Mouse (Mus musculus): Measurements from ENCODE around the gene Dhrs1. TPM values are rescaled to one million over a fixed set of nuclear protein-coding genes. Genes with fewer than 3 reads are reported as not detected.

Dhrs1 gene
- total and polyA plus RNA-seq, 2 experiments from 2014 or later, result 70.4 to 83.3 TPM

- DNase-seq (peak; percentile 95), ATAC-seq (peak; percentile 97)
- TF ChIP-seq CTCF (IDR thresholded peaks at IDR 0.05; ENCODE audit: low read depth), result peak; percentile 98
- Histone ChIP-seq H3K36me3 (ENCODE audit: insufficient read depth) (peaks cover 22% of the 10 kb centered on the region), H3K4me1 (ENCODE audit: insufficient read depth) (no peaks in the 10 kb centered on the region), H3K27me3 (ENCODE audit: insufficient read depth, low read length) (no peaks in the 10 kb centered on the region), H3K9ac (peak within 1 kb of the TSS; percentile 76), H3K4me2 (ENCODE audit: low read depth) (peak within 1 kb of the TSS; percentile 78), H3K27ac (ENCODE audit: low read depth, low read length) (peak within 1 kb of the TSS; percentile 79), H3K9me3 (ENCODE audit: low read length) (no peaks in the 10 kb centered on the region), H3K4me3 (ENCODE audit: low read depth, low read length) (peak within 1 kb of the TSS; percentile 57)
- under 1% methylated on average over 50 of the region's 50 CpGs for WGBS
These were observed 23.6 kb downstream of the Dhrs1 start, which contains the start of gene Rabggta for GRCm38 (mm10) chr14:55721700-55722437. Gene Rabggta (minus strand): TSS chr14:55722263.

GRCm38 (mm10) chr14:55721076-55721475 is 24.4 kb downstream of the Dhrs1 start:
- Histone ChIP-seq H3K9ac (peak overlapping the region; percentile 76), H3K27ac (ENCODE audit: low read depth, low read length) (peak overlapping the region; percentile 79; the same call in 1 of the 2 replicates)

DNA sequence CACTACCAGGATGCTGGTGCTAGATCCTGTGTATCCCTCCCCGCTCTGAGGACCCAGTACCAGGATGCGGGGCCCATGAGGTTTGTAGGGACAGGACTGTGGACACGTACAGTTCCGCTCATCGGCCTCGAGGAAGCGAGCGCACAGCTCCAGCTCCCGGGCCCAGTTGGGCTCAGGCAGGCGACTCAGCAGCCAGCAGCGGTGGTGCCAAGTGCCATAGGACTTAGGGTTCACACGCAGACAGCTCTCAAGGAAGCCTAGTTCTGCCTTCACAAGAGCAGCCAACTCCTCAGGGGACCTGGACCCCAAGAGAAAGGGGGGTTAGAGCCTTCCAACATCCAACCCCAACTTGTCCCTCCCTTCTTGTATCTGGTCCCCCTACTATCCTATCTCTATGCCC is 24.8 kb downstream of the Dhrs1 start:
- Histone ChIP-seq H3K9me3 (ENCODE audit: low read length) (no peaks in the 10 kb centered on the region), H3K36me3 (ENCODE audit: insufficient read depth) (peaks cover 31% of the 10 kb centered on the region), H3K4me3 (ENCODE audit: low read depth, low read length) (no peak overlapping the region), H3K27ac (ENCODE audit: low read depth, low read length) (no peak overlapping the region), H3K4me1 (ENCODE audit: insufficient read depth) (no peaks in the 10 kb centered on the region), H3K4me2 (ENCODE audit: low read depth) (no peak overlapping the region), H3K27me3 (ENCODE audit: insufficient read depth, low read length) (no peaks in the 10 kb centered on the region), H3K9ac (no peak overlapping the region)
- WGBS, result 87% methylated on average over 12 of the region's 12 CpGs
- no peak for TF ChIP-seq CTCF (IDR thresholded peaks at IDR 0.05; ENCODE audit: low read depth)
- ATAC-seq (no peak), DNase-seq (no peak)

More at GRCm38 (mm10) chr14:55721076-55721475, 24.4 kb downstream of the Dhrs1 start:
- Histone ChIP-seq H3K27me3 (ENCODE audit: insufficient read depth, low read length) (no peaks in the 10 kb centered on the region), H3K4me3 (ENCODE audit: low read depth, low read length) (peak overlapping the region; percentile 57), H3K4me1 (ENCODE audit: insufficient read depth) (no peaks in the 10 kb centered on the region), H3K9me3 (ENCODE audit: low read length) (no peaks in the 10 kb centered on the region), H3K4me2 (ENCODE audit: low read depth) (peak overlapping the region; percentile 78), H3K36me3 (ENCODE audit: insufficient read depth) (peaks cover 29% of the 10 kb centered on the region)
- TF ChIP-seq CTCF (IDR thresholded peaks at IDR 0.05; ENCODE audit: low read depth), result no peak
- ATAC-seq, result no peak
- WGBS, result 82% methylated on average over 6 of the region's 6 CpGs
- DNase-seq, result no peak

- H3K27me3 ChIP-seq (ENCODE audit: insufficient read depth, low read length), result no peaks in the 10 kb centered on the region
- H3K9me3 ChIP-seq (ENCODE audit: low read length), result no peaks in the 10 kb centered on the region
- H3K4me2 ChIP-seq (ENCODE audit: low read depth), result no peak overlapping the region
- H3K4me1 ChIP-seq (ENCODE audit: insufficient read depth), result no peaks in the 10 kb centered on the region
- H3K9ac ChIP-seq, result no peak overlapping the region
- no peak overlapping the region for H3K4me3 ChIP-seq (ENCODE audit: low read depth, low read length)
- DNase-seq (no peak), ATAC-seq (no peak)
- TF ChIP-seq CTCF (IDR thresholded peaks at IDR 0.05; ENCODE audit: low read depth), result no peak
- H3K27ac ChIP-seq (ENCODE audit: low read depth, low read length), result no peak overlapping the region
- peaks cover 31% of the 10 kb centered on the region for H3K36me3 ChIP-seq (ENCODE audit: insufficient read depth)
- 91% methylated on average over 6 of the region's 6 CpGs for WGBS
These were observed 25.8 kb downstream of the Dhrs1 start for GRCm38 (mm10) chr14:55719737-55720136.

DNA sequence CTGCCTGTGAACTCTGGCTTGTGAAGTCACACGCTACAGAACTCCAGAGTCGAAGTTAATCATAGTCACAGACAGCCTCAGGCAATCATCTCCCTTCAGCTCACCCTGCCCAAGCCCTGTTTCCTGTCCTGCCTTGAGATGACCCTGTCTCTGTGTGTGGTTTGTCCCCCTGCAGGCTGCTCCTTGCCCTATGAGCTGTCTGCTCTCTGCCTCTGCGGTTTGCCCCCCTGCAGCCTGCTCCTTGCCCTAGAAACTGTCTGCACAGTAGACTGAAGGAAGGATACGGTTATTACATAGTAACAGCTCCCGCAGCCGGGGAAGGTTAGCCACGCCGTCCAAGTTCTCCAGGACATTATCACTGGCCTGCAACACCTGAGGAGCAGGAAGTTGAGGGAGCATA is 28.6 kb downstream of the Dhrs1 start:
- Histone ChIP-seq H3K27me3 (ENCODE audit: insufficient read depth, low read length) (peaks cover 6% of the 10 kb centered on the region; the same call in 1 of the 2 replicates), H3K9me3 (ENCODE audit: low read length) (no peaks in the 10 kb centered on the region), H3K36me3 (ENCODE audit: insufficient read depth) (peaks cover 31% of the 10 kb centered on the region), H3K9ac (no peak overlapping the region), H3K27ac (ENCODE audit: low read depth, low read length) (no peak overlapping the region), H3K4me3 (ENCODE audit: low read depth, low read length) (no peak overlapping the region), H3K4me2 (ENCODE audit: low read depth) (no peak overlapping the region), H3K4me1 (ENCODE audit: insufficient read depth) (no peaks in the 10 kb centered on the region)
- no peak for ATAC-seq
- 92% methylated on average over 8 of the region's 8 CpGs for WGBS
- TF ChIP-seq CTCF (IDR thresholded peaks at IDR 0.05; ENCODE audit: low read depth), result no peak
- DNase-seq, result no peak

- Histone ChIP-seq H3K36me3 (ENCODE audit: insufficient read depth) (peaks cover 31% of the 10 kb centered on the region), H3K9me3 (ENCODE audit: low read length) (no peaks in the 10 kb centered on the region), H3K4me1 (ENCODE audit: insufficient read depth) (no peaks in the 10 kb centered on the region), H3K4me2 (ENCODE audit: low read depth) (no peak overlapping the region), H3K9ac (no peak overlapping the region), H3K27me3 (ENCODE audit: insufficient read depth, low read length) (peaks cover 6% of the 10 kb centered on the region; the same call in 1 of the 2 replicates), H3K4me3 (ENCODE audit: low read depth, low read length) (no peak overlapping the region), H3K27ac (ENCODE audit: low read depth, low read length) (no peak overlapping the region)
- no peak for DNase-seq
- 91% methylated on average over 6 of the region's 6 CpGs for WGBS
- TF ChIP-seq CTCF (IDR thresholded peaks at IDR 0.05; ENCODE audit: low read depth), result no peak
- ATAC-seq, result no peak
These were observed 29.2 kb downstream of the Dhrs1 start for GRCm38 (mm10) chr14:55716271-55716670.

GRCm38 (mm10) chr14:55714893-55715292 is 30.6 kb downstream of the Dhrs1 start:
- TF ChIP-seq CTCF (IDR thresholded peaks at IDR 0.05; ENCODE audit: low read depth), result no peak
- no peak for ATAC-seq
- H3K9me3 ChIP-seq (ENCODE audit: low read length), result no peaks in the 10 kb centered on the region
- no peak overlapping the region for H3K27ac ChIP-seq (ENCODE audit: low read depth, low read length)
- 45% methylated on average over 6 of the region's 6 CpGs for WGBS
- no peak for DNase-seq
- H3K36me3 ChIP-seq (ENCODE audit: insufficient read depth), result peaks cover 31% of the 10 kb centered on the region
- H3K4me1 ChIP-seq (ENCODE audit: insufficient read depth), result no peaks in the 10 kb centered on the region
- H3K9ac ChIP-seq, result no peak overlapping the region
- H3K4me2 ChIP-seq (ENCODE audit: low read depth), result no peak overlapping the region
- H3K4me3 ChIP-seq (ENCODE audit: low read depth, low read length), result no peak overlapping the region
- peaks cover 6% of the 10 kb centered on the region; the same call in 1 of the 2 replicates for H3K27me3 ChIP-seq (ENCODE audit: insufficient read depth, low read length)

All from forebrain, postnatal 0 days (tissue).